Mouse (Mus musculus) ovary, postnatal 10 days (tissue): Measurements from ENCODE around the gene Farsa.

Source experiments
- DNase-seq: peaks from one replicate; pipeline ENCODE4 v3.0.0; 2022; ENCODE audit warnings: low spot score

Farsa gene

DNA sequence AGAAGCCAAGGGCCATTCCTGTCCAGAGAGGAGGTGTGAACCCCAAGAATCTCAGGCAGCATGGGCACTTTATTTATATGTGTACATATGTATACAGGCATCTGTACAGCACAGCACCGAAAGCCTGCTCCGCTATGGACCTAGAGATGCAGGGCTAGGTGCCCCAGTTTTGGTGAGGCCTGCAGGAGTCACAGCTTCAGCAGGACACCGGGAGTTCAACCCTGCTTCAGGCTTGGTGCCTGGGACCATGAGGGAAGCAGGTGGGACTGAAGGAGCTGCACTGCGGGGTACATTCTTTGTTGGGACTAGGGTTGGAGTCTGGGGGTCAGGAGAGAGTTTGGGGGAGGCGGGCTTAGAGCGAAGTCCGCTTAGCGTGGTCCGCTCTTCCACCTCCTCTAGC is 55.1 kb downstream of the Farsa start:
- DNase-seq, result no peak

DNA sequence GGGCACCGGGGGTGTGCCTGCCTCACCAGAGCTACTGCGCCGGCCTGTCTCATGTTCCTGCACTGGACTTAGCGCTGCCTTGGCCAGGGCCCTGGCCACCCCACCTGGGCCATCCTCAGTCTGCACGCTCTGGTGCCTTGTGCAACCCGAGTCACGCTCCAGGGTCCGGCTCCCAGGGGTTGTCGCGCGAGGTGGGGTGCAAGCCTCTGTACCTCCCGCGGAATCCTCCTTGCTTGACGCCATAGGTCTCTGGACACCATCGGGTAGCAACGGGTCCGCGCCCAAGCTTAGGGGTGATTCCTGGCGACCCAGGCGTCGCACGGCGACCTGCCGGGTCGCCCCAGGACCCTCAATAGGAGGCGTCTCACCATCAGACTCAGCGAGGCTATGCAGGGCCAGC is 55.6 kb downstream of the Farsa start:
- no peak for DNase-seq

DNA sequence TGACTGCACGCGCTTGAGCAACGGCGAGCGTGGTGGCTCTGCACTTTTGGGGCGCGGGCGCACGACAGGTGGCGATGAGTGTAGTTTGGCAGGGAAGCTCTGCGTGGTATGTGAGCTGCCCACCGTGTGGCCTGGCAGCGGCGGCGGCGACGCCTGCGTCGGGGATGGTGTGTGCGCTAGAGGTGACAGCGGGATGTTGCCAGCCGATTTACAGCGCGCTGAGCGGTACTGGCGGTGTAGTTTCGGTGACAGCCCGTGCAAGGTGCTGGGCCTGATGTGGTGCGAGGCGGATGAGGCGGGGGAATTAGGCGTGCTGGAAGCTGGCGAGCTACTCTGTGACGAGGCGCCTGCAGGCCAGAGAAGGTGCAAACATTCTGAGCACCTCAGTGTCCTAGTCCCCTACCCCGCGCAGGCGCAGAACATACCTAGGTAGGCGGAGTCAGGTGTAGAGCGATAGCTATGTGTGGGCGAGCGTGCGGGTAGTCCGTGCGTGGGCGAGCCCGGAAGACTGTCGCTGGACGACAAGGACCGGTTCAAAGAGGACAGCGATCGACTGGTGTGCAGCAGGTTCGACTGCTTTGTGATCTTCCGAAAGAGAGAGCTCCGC is 56.2 kb downstream of the Farsa start:
- DNase-seq, result no peak

DNA sequence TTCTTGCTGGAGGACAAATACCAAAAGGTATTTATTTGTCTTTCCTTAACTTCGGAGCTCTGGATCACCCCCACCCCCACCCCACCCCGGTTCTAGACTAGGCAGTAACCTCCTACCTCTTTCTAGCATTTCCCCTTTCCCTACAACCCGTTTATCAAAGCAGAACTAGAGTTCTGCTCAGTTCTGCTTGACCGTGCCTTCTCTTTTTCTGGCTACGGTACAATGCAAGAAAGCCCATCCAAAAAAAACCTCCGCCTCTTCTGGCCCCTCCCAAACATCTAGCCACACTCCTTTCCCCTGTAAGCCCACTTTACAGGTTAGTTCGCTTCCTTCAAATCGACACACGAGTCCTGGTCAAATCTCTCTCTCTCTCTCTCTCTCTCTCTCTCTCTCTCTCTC is 56.7 kb downstream of the Farsa start:
- no peak for DNase-seq

DNA sequence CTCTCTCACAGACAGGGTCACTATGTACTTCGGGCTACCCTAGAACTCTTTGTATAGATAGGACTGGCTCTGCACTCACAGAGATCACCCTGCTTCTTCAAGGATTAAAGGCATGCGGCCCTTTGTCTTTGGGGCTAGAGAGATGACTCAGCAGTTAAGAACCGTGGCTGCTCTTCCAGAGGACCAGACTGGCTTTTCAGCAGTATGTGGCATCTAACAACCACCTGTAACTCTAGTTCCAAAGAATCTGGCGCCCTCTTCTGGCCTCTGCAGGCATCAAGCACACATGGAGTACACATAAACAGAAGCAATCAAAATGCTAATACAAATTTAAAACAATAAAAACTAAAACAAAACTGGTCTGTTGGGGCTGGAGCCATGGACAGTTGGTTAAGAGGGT is 57.2 kb downstream of the Farsa start:
- no peak for DNase-seq

DNA sequence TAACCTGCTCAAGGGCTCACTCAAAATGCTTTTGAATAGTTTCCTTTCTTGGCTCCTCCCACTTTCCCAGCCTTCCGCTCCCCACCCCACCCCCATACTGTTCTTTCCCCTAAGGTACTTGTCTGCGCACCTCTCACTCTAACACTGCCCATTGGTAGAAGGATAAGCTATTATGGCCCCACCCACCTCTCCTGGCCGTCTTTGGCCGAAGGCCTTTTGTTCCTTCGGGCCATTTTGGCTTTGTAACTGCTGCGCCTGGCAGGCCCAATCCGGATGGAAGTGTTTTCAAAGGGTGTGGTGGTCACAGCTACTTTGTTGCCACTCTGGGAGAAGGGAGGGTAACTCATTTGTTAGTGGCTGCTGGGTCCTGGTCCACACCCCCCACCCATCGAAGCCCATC is 58.5 kb downstream of the Farsa start:
- no peak for DNase-seq

DNA sequence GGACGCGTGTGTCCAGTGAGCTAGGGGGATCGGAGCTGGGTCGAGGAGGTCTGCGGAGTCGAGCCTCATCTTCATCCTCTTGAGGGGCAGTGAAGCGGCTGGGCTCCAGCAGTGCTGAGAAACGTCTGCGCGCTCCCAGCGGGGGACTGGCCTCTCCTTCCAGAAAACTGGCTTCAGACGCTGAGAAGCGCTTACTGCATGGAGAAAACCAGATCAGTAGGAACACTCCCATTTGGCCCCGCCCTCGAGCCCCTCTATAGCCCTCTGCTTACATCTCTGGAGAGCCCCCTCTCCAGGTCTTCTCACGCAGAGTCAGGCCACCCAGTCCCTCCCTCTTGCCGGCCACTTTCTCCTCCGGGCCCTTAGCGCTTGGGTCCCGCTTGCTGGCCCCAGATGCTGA is 61.0 kb downstream of the Farsa start:
- no peak for DNase-seq

DNA sequence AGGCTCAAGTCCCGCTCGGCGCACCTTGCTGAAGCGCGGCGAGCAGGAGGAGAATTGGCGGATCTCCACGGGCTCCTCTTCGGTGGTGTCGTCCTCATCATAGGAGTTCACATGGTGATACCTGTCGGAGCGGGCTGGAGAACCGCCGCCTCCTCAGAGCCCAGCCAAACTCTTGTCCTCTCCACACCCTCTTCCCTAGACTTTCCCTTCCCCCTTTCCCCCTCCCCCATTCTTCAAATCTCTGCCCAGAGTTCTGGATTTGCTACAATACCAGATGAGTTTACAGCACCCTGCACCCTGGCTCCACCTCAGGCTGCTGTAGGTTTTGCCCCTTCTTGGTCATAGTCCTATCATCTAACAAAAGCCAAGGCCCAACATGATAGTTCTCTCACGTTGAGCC is 61.9 kb downstream of the Farsa start:
- no peak for DNase-seq
